Comparison of ENCODE assay signal across 10 mouse cellular contexts in the genomic region with DNA sequence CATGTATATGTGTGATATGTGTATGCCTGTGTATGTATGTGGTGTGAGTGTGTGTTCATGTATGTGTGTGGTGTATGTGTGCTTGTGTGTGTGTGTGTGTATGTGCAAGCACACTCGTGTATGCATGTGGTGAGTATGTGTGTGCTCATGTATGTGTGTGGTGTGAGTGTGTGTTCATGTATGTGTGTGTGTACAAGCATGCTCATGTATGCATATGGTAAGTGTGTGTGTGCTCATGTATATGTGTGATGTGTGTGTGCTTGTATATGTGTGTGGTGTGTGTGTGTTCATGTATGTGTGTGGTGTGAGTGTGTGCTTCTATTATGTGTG.
"Had no signal": no experiment of that assay in that cellular context is flagged by ENCODE, and none has a peak within 500 bp of the region (broad histone marks: within the 10 kb centered on the region; RNA-seq: fewer than 3 reads in every experiment).

No protein-coding gene starts in this region.

- H3K9me3 ChIP-seq: limb, embryonic 15.5 days; liver, embryonic 12.5 days; midbrain, embryonic 12.5 days; neural tube, embryonic 15.5 days had no signal

- H3K27ac ChIP-seq: limb, embryonic 15.5 days; midbrain, embryonic 12.5 days; neural tube, embryonic 15.5 days had no signal

- ATAC-seq: liver, embryonic 12.5 days had no signal

- H3K27me3 ChIP-seq: limb, embryonic 15.5 days; neural tube, embryonic 15.5 days had no signal

- H3K9ac ChIP-seq: lung, embryonic 14.5 days had no signal

- H3K36me3 ChIP-seq: midbrain, embryonic 12.5 days; neural tube, embryonic 15.5 days had no signal

- H3K4me3 ChIP-seq: limb, embryonic 15.5 days; liver, embryonic 12.5 days had no signal

- DNase-seq: kidney, adult 11 months; kidney, adult 9 months; kidney, postnatal 14 days; lung, embryonic 14.5 days; lung, postnatal 10 days; lung, postnatal 4 days had no signal
